Mouse (Mus musculus) liver, adult 2 months (tissue): Measurements from ENCODE around the gene Fbxw9.

Source experiments
- CTCF ChIP-seq: fragments of 200-500 bp; IDR thresholded peaks from 2 replicates; pipeline ENCODE4 v1.5.1; 2011; ENCODE audit warnings: low read depth, low read length, control low read depth
- POLR2A ChIP-seq: fragments of 200-500 bp; IDR thresholded peaks from 2 replicates; pipeline ENCODE4 v1.6.1; 2011; ENCODE audit warnings: low read length, control low read depth; ENCODE audit not compliant: insufficient read depth; ENCODE audit errors: extremely low read depth

DNA sequence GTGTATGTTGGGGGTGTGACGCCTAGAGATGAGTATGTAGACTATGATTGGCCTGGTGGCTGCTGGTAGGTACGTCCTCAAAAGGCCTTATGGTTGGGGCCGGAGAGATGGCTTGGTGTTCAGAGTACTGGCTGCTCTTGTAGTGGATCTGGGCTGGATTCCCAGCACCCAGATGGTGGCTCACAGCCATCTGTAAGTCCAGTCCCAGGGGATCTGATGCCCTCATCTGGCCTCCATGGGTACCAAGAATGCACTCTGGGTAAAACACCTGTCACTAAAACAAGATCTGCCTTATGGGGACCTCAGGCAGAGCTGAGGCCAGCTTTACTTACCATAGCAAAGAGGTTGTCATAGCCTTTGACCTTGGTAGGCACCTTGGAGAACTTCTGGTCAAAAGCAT is 36.0 kb upstream of the Fbxw9 start:
- TF ChIP-seq POLR2A (no peak), CTCF (no peak)
